ENCODE assay signal across 28 mouse cellular contexts in the genomic region with DNA sequence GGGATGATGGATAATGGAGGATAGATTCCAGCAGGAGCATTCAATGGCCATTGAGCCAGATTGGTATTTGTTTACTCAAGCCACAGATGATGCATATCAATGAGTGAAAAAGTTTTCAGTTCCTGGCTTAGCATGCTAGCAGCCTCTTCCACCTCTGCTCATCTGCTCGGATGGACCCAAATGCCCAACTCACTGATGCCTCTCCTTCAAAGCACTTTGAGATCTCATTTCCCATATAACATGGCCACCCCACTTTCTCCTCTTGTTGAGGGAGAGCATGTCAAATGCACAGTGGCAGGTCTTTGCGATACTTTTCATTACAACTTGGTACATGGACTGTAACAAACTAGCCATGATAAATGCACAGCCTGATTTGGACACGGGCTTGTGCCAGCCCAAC. TPM values are rescaled to one million over a fixed set of nuclear protein-coding genes. Genes with fewer than 3 reads are reported as not detected.
A peak's percentile ranks its signal among the peaks of the same experiment; 100 is the strongest.
DNase-seq lines count a peak whose midpoint lies in the region; ATAC-seq and TF ChIP-seq lines count a peak whose summit lies in the region.
"Had no signal": no experiment of that assay in that cellular context is flagged by ENCODE, and none has a peak within 500 bp of the region (broad histone marks: within the 10 kb centered on the region; RNA-seq: fewer than 3 reads in every experiment).

No protein-coding gene starts in this region.

- no peak overlapping the region for H3K4me3 ChIP-seq in heart, postnatal 0 days (ENCODE audit: low read depth, low read length)
- H3K4me3 ChIP-seq in heart, embryonic 12.5 days = no peak overlapping the region
- H3K4me3 ChIP-seq: forebrain, embryonic 12.5 days; forebrain, embryonic 15.5 days; heart, adult 2 months; heart, embryonic 10.5 days; hindbrain, embryonic 15.5 days; intestine, embryonic 15.5 days had no signal

- TF ChIP-seq EP300 in heart, postnatal 0 days (IDR thresholded peaks at IDR 0.05; ENCODE audit: low read depth) = no peak

- intact Hi-C loops in left cerebral cortex, postnatal 4 days (cut with DNase I) = no loop called here

- H3K27ac ChIP-seq in heart, postnatal 0 days (ENCODE audit: low read depth) = no peak overlapping the region
- H3K27ac ChIP-seq in heart, embryonic 12.5 days (ENCODE audit: poor library complexity, severe bottlenecking) = no peak overlapping the region
- H3K27ac ChIP-seq: forebrain, embryonic 12.5 days; forebrain, embryonic 15.5 days; heart, adult 2 months; heart, embryonic 10.5 days; hindbrain, embryonic 15.5 days; intestine, embryonic 15.5 days had no signal

- WGBS in heart, postnatal 0 days = 78% methylated on average over 3 of the region's 3 CpGs
- 84% methylated on average over 3 of the region's 3 CpGs for WGBS in heart, embryonic 12.5 days

- H3K27me3 ChIP-seq in heart, postnatal 0 days (ENCODE audit: control insufficient read depth, insufficient read depth, low read length) = no peaks in the 10 kb centered on the region
- no peaks in the 10 kb centered on the region for H3K27me3 ChIP-seq in heart, embryonic 12.5 days (replicated peaks)
- H3K27me3 ChIP-seq: forebrain, embryonic 12.5 days; forebrain, embryonic 15.5 days; hindbrain, embryonic 15.5 days; intestine, embryonic 15.5 days had no signal

- H3K9me3 ChIP-seq in heart, postnatal 0 days (replicated peaks; ENCODE audit: control insufficient read depth, low read length) = no peaks in the 10 kb centered on the region
- no peaks in the 10 kb centered on the region for H3K9me3 ChIP-seq in heart, embryonic 12.5 days (replicated peaks)
- H3K9me3 ChIP-seq: forebrain, embryonic 12.5 days; forebrain, embryonic 15.5 days; heart, embryonic 10.5 days; hindbrain, embryonic 15.5 days; intestine, embryonic 15.5 days had no signal

- no peaks in the 10 kb centered on the region for H3K36me3 ChIP-seq in heart, postnatal 0 days (replicated peaks; ENCODE audit: control insufficient read depth, insufficient read depth, low read length)
- no peaks in the 10 kb centered on the region for H3K36me3 ChIP-seq in heart, embryonic 12.5 days
- H3K36me3 ChIP-seq: forebrain, embryonic 12.5 days; forebrain, embryonic 15.5 days; heart, embryonic 10.5 days; hindbrain, embryonic 15.5 days; intestine, embryonic 15.5 days had no signal

- peak; percentile 17 for DNase-seq in heart, postnatal 0 days (ENCODE audit: low spot score)
- peak; percentile 27 for DNase-seq in MEL-GATA-1-ER (ENCODE audit: extremely low read depth, low read depth)
- DNase-seq in left cerebral cortex, postnatal 4 days = no peak
- DNase-seq in right cerebral cortex, adult 2 months (ENCODE audit: low spot score in 2 of 2) = no peak
- DNase-seq in thymus, postnatal 14 days = no peak
- DNase-seq: adrenal gland, adult 8-10 months; adrenal gland, postnatal 25 days; cerebellum, adult 18-20 months; cerebellum, adult 9-10 months; cerebellum, postnatal 14 days; gastrocnemius, postnatal 25 days; heart, adult 2 months; heart, postnatal 10 days; heart, postnatal 36 days; kidney, adult 11 months; kidney, adult 8-10 months had no signal

- no peak overlapping the region for H3K9ac ChIP-seq in heart, postnatal 0 days (replicated peaks; ENCODE audit: low read depth, low read length)
- no peak overlapping the region for H3K9ac ChIP-seq in heart, embryonic 12.5 days
- H3K9ac ChIP-seq: forebrain, embryonic 12.5 days; forebrain, embryonic 15.5 days; hindbrain, embryonic 15.5 days; intestine, embryonic 15.5 days had no signal

- H3K4me2 ChIP-seq in heart, postnatal 0 days (ENCODE audit: low read depth, low read length) = no peak overlapping the region
- H3K4me2 ChIP-seq in heart, embryonic 12.5 days = no peak overlapping the region
- H3K4me2 ChIP-seq: forebrain, embryonic 12.5 days; forebrain, embryonic 15.5 days; hindbrain, embryonic 15.5 days; intestine, embryonic 15.5 days had no signal

- no peak for TF ChIP-seq CTCF in heart, postnatal 0 days (IDR thresholded peaks at IDR 0.05; ENCODE audit: low read depth)

- H3K4me1 ChIP-seq in heart, postnatal 0 days (ENCODE audit: control insufficient read depth, insufficient read depth) = no peaks in the 10 kb centered on the region
- no peaks in the 10 kb centered on the region for H3K4me1 ChIP-seq in heart, embryonic 12.5 days (replicated peaks)
- H3K4me1 ChIP-seq: forebrain, embryonic 12.5 days; forebrain, embryonic 15.5 days; heart, embryonic 10.5 days; hindbrain, embryonic 15.5 days; intestine, embryonic 15.5 days had no signal

- no peak for ATAC-seq in heart, postnatal 0 days (ENCODE audit: insufficient read depth, low read depth)
- no peak for ATAC-seq in heart, embryonic 12.5 days (ENCODE audit: insufficient number of reproducible peaks, low FRiP score)
- peak; percentile 34; the same call in 1 of the 2 replicates for ATAC-seq in erythroblast, adult 5-6 weeks (replicated peaks; ENCODE audit: low FRiP score, poor library complexity, severe bottlenecking)
- peak; percentile 86 for ATAC-seq in megakaryocyte-erythroid progenitor cell, adult 5-6 weeks (replicated peaks; ENCODE audit: low FRiP score, low TSS enrichment, poor library complexity, severe bottlenecking)
- ATAC-seq: activated CD4-positive, CD25-positive, alpha-beta regulatory T cell, adult 4 months; forebrain, embryonic 15.5 days; intestine, embryonic 15.5 days had no signal

RNA-seq across cellular contexts. Expression of gene Slc15a1, which starts 20.6 kb away (rescaled TPM):
- total RNA-seq in heart, postnatal 0 days (2014; rRNA removed; ENCODE audit: low replicate concordance) = not detected in 2 replicates
- 0.04 TPM in 1 of 2 replicates, not detected in the other for polyA plus RNA-seq in heart, postnatal 0 days (2015; fragmentation: Nextera tagmentation; extraction: Ambion mirVana)
- 0.13 TPM in 1 of 2 replicates, not detected in the other for polyA plus RNA-seq in heart, embryonic 12.5 days (2016; fragmentation: Nextera tagmentation; extraction: Ambion mirVana)
- not detected in 2 replicates for total RNA-seq in erythroblast, adult 5-6 weeks (2015; ENCODE audit: low replicate concordance)
- total RNA-seq in erythroblast, adult 5-6 weeks (2017; ENCODE audit: low replicate concordance) = not detected in 2 replicates
- total RNA-seq in megakaryocyte-erythroid progenitor cell, adult 5-6 weeks (2014; fragmentation: Nextera tagmentation) = not detected in 2 replicates
- 0.28 TPM in 1 of 2 replicates, not detected in the other for total RNA-seq in megakaryocyte-erythroid progenitor cell, adult 5-6 weeks (2017)
- total RNA-seq in left cerebral cortex, postnatal 4 days (2021) = under 1 TPM in 1 of 2 experiments, not detected in 1; 0.28 TPM
- total RNA-seq: adrenal gland, postnatal 25 days; gastrocnemius, adult 8-10 months; gastrocnemius, postnatal 25 days; heart, adult 2 months; heart, postnatal 10 days; heart, postnatal 36 days had no signal
- polyA plus RNA-seq: C2C12; embryonic facial prominence, embryonic 11.5 days; forebrain, embryonic 12.5 days; forebrain, embryonic 15.5 days; heart, adult 2 months; heart, embryonic 10.5 days had no signal

Comparison
In these comparisons a context has a peak if more than half of its experiments do, and no peak if none do; other contexts are left out.
1. ATAC-seq: peak in erythroblast, adult 5-6 weeks (single experiment) and megakaryocyte-erythroid progenitor cell, adult 5-6 weeks (single experiment); none in heart, postnatal 0 days (single experiment) and heart, embryonic 12.5 days (single experiment).
2. DNase-seq: peak in heart, postnatal 0 days (single experiment) and MEL-GATA-1-ER (single experiment); none in left cerebral cortex, postnatal 4 days (single experiment), right cerebral cortex, adult 2 months (0 of 2) and thymus, postnatal 14 days (single experiment).